Mouse (Mus musculus): ENCODE results near the gene Vamp4. TPM values are rescaled to one million over a fixed set of nuclear protein-coding genes. Genes with fewer than 3 reads are reported as not detected.

Gene Vamp4
- polyA plus RNA-seq, 1 experiment from 2014 or later, result 12.7 TPM

GRCm38 (mm10) chr1:162648416-162648815, 78.1 kb downstream of the Vamp4 start:
- Histone ChIP-seq H3K27ac (ENCODE audit: low read length) (no peak overlapping the region), H3K4me3 (ENCODE audit: low read depth, low read length) (no peak overlapping the region), H3K4me2 (ENCODE audit: low read depth, low read length) (no peak overlapping the region), H3K36me3 (ENCODE audit: control insufficient read depth, insufficient read depth) (no peaks in the 10 kb centered on the region), H3K9ac (ENCODE audit: low read depth, low read length) (no peak overlapping the region), H3K27me3 (ENCODE audit: control insufficient read depth, insufficient read depth, low read depth, low read length) (no peaks in the 10 kb centered on the region), H3K9me3 (replicated peaks; ENCODE audit: control insufficient read depth, low read length) (no peaks in the 10 kb centered on the region), H3K4me1 (ENCODE audit: control insufficient read depth, low read depth, low read length) (no peaks in the 10 kb centered on the region)
- 0 out of 2 replicates have a peak, but pooled peaks have one; percentile 4 for ATAC-seq (ENCODE audit: low read depth)
- 77% methylated on average over 14 of the region's 14 CpGs for WGBS (ENCODE audit: insufficient replicate concordance)

Other genes starting within 250 kb of the Vamp4 start
- 1.5 TPM in 2 replicates for gene Dnm3, start 92.5 kb upstream of the Vamp4 start, polyA plus RNA-seq (2015; fragmentation: Nextera tagmentation; extraction: Ambion mirVana)
- 7.3 and 8.0 TPM in 2 replicates for gene Mettl13, start 22.0 kb upstream of the Vamp4 start, polyA plus RNA-seq (2015; fragmentation: Nextera tagmentation; extraction: Ambion mirVana)
- gene Myoc, start 68.6 kb downstream of the Vamp4 start, polyA plus RNA-seq (2015; fragmentation: Nextera tagmentation; extraction: Ambion mirVana), result 0.07 TPM in 1 of 2 replicates, not detected in the other
- gene Myocos, start 87.7 kb downstream of the Vamp4 start, polyA plus RNA-seq (2015; fragmentation: Nextera tagmentation; extraction: Ambion mirVana), result not detected in 2 replicates
- 28.2 and 33.8 TPM in 2 replicates for gene Prrc2c, start 170.0 kb downstream of the Vamp4 start, polyA plus RNA-seq (2015; fragmentation: Nextera tagmentation; extraction: Ambion mirVana)
- gene Fmo4, start 243.5 kb downstream of the Vamp4 start, polyA plus RNA-seq (2015; fragmentation: Nextera tagmentation; extraction: Ambion mirVana), result 4.0 and 4.6 TPM in 2 replicates

All from liver, embryonic 16.5 days (tissue).